Mouse (Mus musculus): ENCODE results near the gene Wnt10b. TPM values are rescaled to one million over a fixed set of nuclear protein-coding genes. Genes with fewer than 3 reads are reported as not detected.
A peak's percentile ranks its signal among the peaks of the same experiment; 100 is the strongest.
"Not testable (repeated sequence)": the region's sequence is repeated elsewhere in the genome, so short reads cannot be mapped to it uniquely, and the experiment has no call there.

Gene Wnt10b
- polyA plus RNA-seq, 1 experiment from 2014 or later = 1.7 TPM

- Histone ChIP-seq H3K4me2 (peak overlapping the region; percentile 57), H3K36me3 (no peaks in the 10 kb centered on the region), H3K4me3 (replicated peaks) (peak overlapping the region; percentile 34), H3K9me3 (peaks cover 4% of the 10 kb centered on the region; the same call in 1 of the 2 replicates), H3K27me3 (peaks cover 94% of the 10 kb centered on the region), H3K4me1 (replicated peaks) (peaks cover 27% of the 10 kb centered on the region), H3K27ac (no peak overlapping the region), H3K9ac (replicated peaks) (no peak overlapping the region)
- 8% methylated on average over 12 of the region's 12 CpGs for WGBS
- ATAC-seq (ENCODE audit: insufficient number of reproducible peaks, insufficient read depth, low FRiP score, low TSS enrichment, low read depth) = no peak
Measured at GRCm38 (mm10) chr15:98771813-98772425, 6.0 kb downstream of the Wnt10b start.

GRCm38 (mm10) chr15:98768259-98768658 is 9.7 kb downstream of the Wnt10b start:
- WGBS = 27% methylated on average over 5 of the region's 5 CpGs
- peaks cover 4% of the 10 kb centered on the region; the same call in 1 of the 2 replicates for H3K9me3 ChIP-seq
- no peak overlapping the region for H3K4me3 ChIP-seq (replicated peaks)
- no peak for ATAC-seq (ENCODE audit: insufficient number of reproducible peaks, insufficient read depth, low FRiP score, low TSS enrichment, low read depth)
- H3K36me3 ChIP-seq = no peaks in the 10 kb centered on the region
- no peak overlapping the region for H3K9ac ChIP-seq (replicated peaks)
- no peak overlapping the region for H3K27ac ChIP-seq
- H3K27me3 ChIP-seq = peaks cover 65% of the 10 kb centered on the region
- H3K4me2 ChIP-seq = no peak overlapping the region
- H3K4me1 ChIP-seq (replicated peaks) = peaks cover 18% of the 10 kb centered on the region

GRCm38 (mm10) chr15:98765929-98766328 is 12.0 kb downstream of the Wnt10b start:
- Histone ChIP-seq H3K36me3 (peaks cover under 1% of the 10 kb centered on the region; the same call in 1 of the 2 replicates), H3K4me1 (replicated peaks) (peaks cover 17% of the 10 kb centered on the region), H3K27ac (no peak overlapping the region), H3K4me3 (replicated peaks) (no peak overlapping the region), H3K9ac (replicated peaks) (0 out of 2 replicates have a peak overlapping the region, but pooled peaks have one; percentile 18), H3K4me2 (no peak overlapping the region), H3K27me3 (peaks cover 41% of the 10 kb centered on the region), H3K9me3 (no peaks in the 10 kb centered on the region)
- no peak for ATAC-seq (ENCODE audit: insufficient number of reproducible peaks, insufficient read depth, low FRiP score, low TSS enrichment, low read depth)
- WGBS = 68% methylated on average over 4 of the region's 4 CpGs

- ATAC-seq (ENCODE audit: insufficient number of reproducible peaks, insufficient read depth, low FRiP score, low TSS enrichment, low read depth) = peak; percentile 85
Measured at GRCm38 (mm10) chr15:98762670-98763529, 15.1 kb downstream of the Wnt10b start, which contains the start of gene Arf3. Gene Arf3 (minus strand): TSS chr15:98763214.

GRCm38 (mm10) chr15:98762201-98762621 is 15.7 kb downstream of the Wnt10b start:
- Histone ChIP-seq H3K4me1 (replicated peaks) (peaks cover 17% of the 10 kb centered on the region), H3K9me3 (no peaks in the 10 kb centered on the region), H3K27ac (peak overlapping the region; percentile 83), H3K4me2 (peak overlapping the region; percentile 73), H3K27me3 (peaks cover 9% of the 10 kb centered on the region), H3K4me3 (replicated peaks) (peak overlapping the region; percentile 99), H3K36me3 (peaks cover 31% of the 10 kb centered on the region), H3K9ac (replicated peaks) (peak overlapping the region; percentile 85)
- peak; percentile 82 for ATAC-seq (ENCODE audit: insufficient number of reproducible peaks, insufficient read depth, low FRiP score, low TSS enrichment, low read depth)
- WGBS = under 1% methylated on average over 22 of the region's 24 CpGs

More at GRCm38 (mm10) chr15:98762670-98763529, 15.1 kb downstream of the Wnt10b start, which contains the start of gene Arf3:
- under 1% methylated on average over 73 of the region's 76 CpGs for WGBS
- peak within 1 kb of the TSS; percentile 73 for H3K4me2 ChIP-seq
- H3K4me3 ChIP-seq (replicated peaks) = peak within 1 kb of the TSS; percentile 99
- H3K36me3 ChIP-seq = peaks cover 29% of the 10 kb centered on the region
- peak within 1 kb of the TSS; percentile 83 for H3K27ac ChIP-seq
- peaks cover 17% of the 10 kb centered on the region for H3K4me1 ChIP-seq (replicated peaks)
- H3K9me3 ChIP-seq = no peaks in the 10 kb centered on the region
- H3K9ac ChIP-seq (replicated peaks) = peak within 1 kb of the TSS; percentile 85
- H3K27me3 ChIP-seq = peaks cover 11% of the 10 kb centered on the region

- Histone ChIP-seq H3K4me2 (no peak overlapping the region), H3K9me3 (no peaks in the 10 kb centered on the region), H3K27me3 (no peaks in the 10 kb centered on the region), H3K4me3 (replicated peaks) (no peak overlapping the region), H3K4me1 (replicated peaks) (no peaks in the 10 kb centered on the region), H3K9ac (replicated peaks) (no peak overlapping the region), H3K27ac (no peak overlapping the region), H3K36me3 (peaks cover 57% of the 10 kb centered on the region)
- ATAC-seq (ENCODE audit: insufficient number of reproducible peaks, insufficient read depth, low FRiP score, low TSS enrichment, low read depth) = no peak
- 86% methylated on average over 2 of the region's 2 CpGs for WGBS
Measured at GRCm38 (mm10) chr15:98754125-98754524, 23.8 kb downstream of the Wnt10b start.

GRCm38 (mm10) chr15:98753021-98753423 is 24.9 kb downstream of the Wnt10b start:
- Histone ChIP-seq H3K9ac (replicated peaks) (no peak overlapping the region), H3K4me1 (replicated peaks) (no peaks in the 10 kb centered on the region), H3K4me3 (replicated peaks) (no peak overlapping the region), H3K36me3 (peaks cover 51% of the 10 kb centered on the region), H3K27ac (no peak overlapping the region), H3K27me3 (no peaks in the 10 kb centered on the region), H3K4me2 (no peak overlapping the region), H3K9me3 (no peaks in the 10 kb centered on the region)
- 84% methylated on average over 8 of the region's 8 CpGs for WGBS
- no peak for ATAC-seq (ENCODE audit: insufficient number of reproducible peaks, insufficient read depth, low FRiP score, low TSS enrichment, low read depth)

GRCm38 (mm10) chr15:98749093-98749492 is 28.9 kb downstream of the Wnt10b start:
- no peak overlapping the region for H3K4me3 ChIP-seq (replicated peaks)
- no peaks in the 10 kb centered on the region for H3K9me3 ChIP-seq
- WGBS = 95% methylated on average over 2 of the region's 2 CpGs
- no peak overlapping the region for H3K4me2 ChIP-seq
- H3K4me1 ChIP-seq (replicated peaks) = no peaks in the 10 kb centered on the region
- H3K27ac ChIP-seq = no peak overlapping the region
- H3K36me3 ChIP-seq = peaks cover 39% of the 10 kb centered on the region
- H3K9ac ChIP-seq (replicated peaks) = no peak overlapping the region
- H3K27me3 ChIP-seq = no peaks in the 10 kb centered on the region
- no peak for ATAC-seq (ENCODE audit: insufficient number of reproducible peaks, insufficient read depth, low FRiP score, low TSS enrichment, low read depth)

GRCm38 (mm10) chr15:98747296-98747695 is 30.7 kb downstream of the Wnt10b start:
- no peaks in the 10 kb centered on the region for H3K9me3 ChIP-seq
- 84% methylated on average over 6 of the region's 6 CpGs for WGBS
- H3K27me3 ChIP-seq = no peaks in the 10 kb centered on the region
- peaks cover 47% of the 10 kb centered on the region for H3K36me3 ChIP-seq
- H3K9ac ChIP-seq (replicated peaks) = no peak overlapping the region
- no peak for ATAC-seq (ENCODE audit: insufficient number of reproducible peaks, insufficient read depth, low FRiP score, low TSS enrichment, low read depth)
- no peaks in the 10 kb centered on the region for H3K4me1 ChIP-seq (replicated peaks)
- no peak overlapping the region for H3K4me3 ChIP-seq (replicated peaks)
- no peak overlapping the region for H3K27ac ChIP-seq
- H3K4me2 ChIP-seq = no peak overlapping the region

- WGBS = 92% methylated on average over 10 of the region's 10 CpGs
- no peak overlapping the region for H3K27ac ChIP-seq
- no peak overlapping the region for H3K4me3 ChIP-seq (replicated peaks)
- no peaks in the 10 kb centered on the region for H3K9me3 ChIP-seq
- no peaks in the 10 kb centered on the region for H3K4me1 ChIP-seq (replicated peaks)
- ATAC-seq (ENCODE audit: insufficient number of reproducible peaks, insufficient read depth, low FRiP score, low TSS enrichment, low read depth) = no peak
- H3K36me3 ChIP-seq = peaks cover 55% of the 10 kb centered on the region
- H3K9ac ChIP-seq (replicated peaks) = no peak overlapping the region
- no peak overlapping the region for H3K4me2 ChIP-seq
- H3K27me3 ChIP-seq = no peaks in the 10 kb centered on the region
Measured at GRCm38 (mm10) chr15:98746344-98746965, 31.5 kb downstream of the Wnt10b start.

- H3K27me3 ChIP-seq; ATAC-seq (ENCODE audit: insufficient number of reproducible peaks, insufficient read depth, low FRiP score, low TSS enrichment, low read depth); H3K4me3 ChIP-seq (replicated peaks); H3K9ac ChIP-seq (replicated peaks); H3K9me3 ChIP-seq; H3K4me1 ChIP-seq (replicated peaks); H3K27ac ChIP-seq; H3K4me2 ChIP-seq: not testable (repeated sequence)
- peaks cover 63% of the 10 kb centered on the region for H3K36me3 ChIP-seq
- 89% methylated on average over 3 of the region's 3 CpGs for WGBS
Measured at GRCm38 (mm10) chr15:98743863-98744262, 34.1 kb downstream of the Wnt10b start.
